Mouse (Mus musculus): ENCODE data around the gene Xpr1. TPM values are rescaled to one million over a fixed set of nuclear protein-coding genes. Genes with fewer than 3 reads are reported as not detected.
A peak's percentile ranks its signal among the peaks of the same experiment; 100 is the strongest.

The Xpr1 gene
- total RNA-seq, 4 experiments from 2014 or later, result 86.6 to 97.3 (median 93.7) TPM

DNA sequence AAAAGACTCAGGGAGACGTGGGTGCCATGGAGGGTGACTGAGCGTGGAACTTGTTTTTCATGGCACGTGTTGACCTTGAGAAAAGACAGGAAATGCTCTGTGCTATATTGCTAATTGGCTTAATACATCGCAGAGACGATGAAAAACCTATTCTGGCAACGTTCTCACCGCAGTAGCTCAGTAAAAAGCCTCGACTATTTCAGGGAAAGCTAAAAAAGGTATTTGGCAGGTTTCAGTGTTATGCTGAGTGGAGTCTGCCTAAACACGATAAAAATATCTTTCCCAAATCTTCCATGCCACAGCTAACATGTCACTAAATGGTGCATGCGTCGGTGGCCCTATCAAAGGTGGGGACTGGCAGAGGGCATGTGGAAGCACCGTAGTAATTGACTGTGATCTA, 164.1 kb downstream of the Xpr1 start:
- DNase-seq (ENCODE audit: low spot score in 2 of 2), result no peak

DNA sequence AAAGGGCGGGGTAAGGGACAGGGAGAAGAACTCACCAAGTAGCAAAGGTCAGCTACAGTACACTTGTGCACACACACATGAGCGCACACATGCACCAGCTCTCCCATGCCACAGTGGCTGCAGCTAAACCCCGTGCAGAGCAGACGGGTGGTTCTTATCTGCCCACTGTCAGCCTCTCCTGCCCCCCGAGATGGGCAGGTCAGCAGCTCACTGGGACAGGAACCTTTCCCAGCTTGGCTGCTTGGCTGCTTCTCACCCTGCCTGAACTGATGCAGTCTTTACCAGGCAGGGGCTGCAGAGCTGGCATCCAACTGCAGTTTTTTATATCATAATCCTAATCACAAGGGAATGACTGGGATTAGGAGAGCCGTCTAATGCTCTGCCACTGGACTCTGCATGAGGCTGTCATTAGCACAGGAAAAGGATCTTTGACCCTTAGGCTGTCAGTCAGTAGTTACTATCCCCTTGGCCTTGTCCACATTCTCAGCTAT, 164.5 kb downstream of the Xpr1 start:
- DNase-seq (ENCODE audit: low spot score in 2 of 2), result no peak

DNA sequence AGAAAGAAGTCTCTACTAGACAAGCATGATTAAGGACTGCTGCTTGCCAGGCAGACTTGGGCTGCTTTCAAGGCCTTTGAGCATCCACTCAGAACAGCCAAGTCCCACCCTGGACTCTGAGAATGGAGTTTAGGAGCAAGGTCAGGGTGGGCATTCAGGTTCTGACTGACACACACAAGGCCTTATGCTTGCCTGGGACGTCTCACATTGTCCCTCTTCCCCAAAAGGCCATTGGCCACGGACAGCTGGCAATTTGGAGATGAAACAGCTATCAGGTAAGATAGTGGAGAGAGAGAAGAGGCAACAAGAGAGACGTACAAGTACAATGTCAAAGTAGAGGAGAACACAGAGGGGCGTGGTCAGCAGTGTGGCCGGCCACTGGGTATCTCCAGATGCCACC, 165.6 kb downstream of the Xpr1 start:
- DNase-seq (ENCODE audit: low spot score in 2 of 2), result no peak

DNA sequence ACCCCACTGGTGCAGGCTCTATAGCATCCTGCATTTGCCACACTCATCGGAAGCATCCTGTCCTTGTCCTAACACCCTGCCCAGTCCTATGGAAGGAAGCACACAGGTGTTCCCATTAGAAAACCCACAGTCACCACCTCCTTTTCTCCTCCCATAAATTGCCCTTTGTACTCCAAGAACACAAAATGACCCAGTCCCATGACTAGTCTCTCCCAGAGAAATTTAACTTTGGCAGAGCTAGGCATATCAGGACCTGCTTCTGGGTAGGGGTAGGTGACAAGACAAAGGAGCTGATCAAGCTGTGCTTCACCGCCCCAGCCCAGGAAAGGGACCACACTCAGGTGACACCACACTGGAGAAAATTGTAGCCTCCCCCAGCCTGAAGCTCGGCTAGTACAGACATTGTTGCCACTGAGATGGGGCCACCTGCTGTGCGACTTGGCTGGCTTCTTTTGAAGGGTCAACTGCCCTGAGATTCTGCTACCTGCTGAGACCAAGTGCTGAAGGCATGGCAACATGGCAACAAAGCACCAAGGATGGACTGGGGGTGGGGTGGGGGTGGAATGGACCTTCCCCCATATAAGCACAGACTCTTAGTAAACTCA, 166.6 kb downstream of the Xpr1 start:
- no peak for DNase-seq (ENCODE audit: low spot score in 2 of 2)

DNA sequence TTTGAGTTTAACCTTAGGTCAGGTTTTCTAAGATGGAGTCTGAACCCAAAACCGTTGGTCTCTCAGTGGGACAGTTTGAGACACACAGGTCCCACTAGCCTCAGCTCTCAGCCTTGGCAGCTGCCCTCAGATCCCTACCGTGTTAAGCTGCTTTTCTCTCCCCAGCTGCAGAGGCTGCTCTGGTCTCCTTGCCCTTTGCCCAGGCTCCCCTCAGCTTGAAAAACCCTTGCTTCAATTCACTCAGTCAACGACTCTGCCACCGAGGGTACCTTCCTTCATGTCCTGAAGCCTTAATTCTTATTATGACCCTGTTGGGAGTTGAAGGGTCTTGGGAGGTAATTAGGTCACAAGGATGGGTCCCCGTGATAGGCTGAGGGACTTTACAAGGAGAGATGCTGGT, 167.3 kb downstream of the Xpr1 start:
- DNase-seq (ENCODE audit: low spot score in 2 of 2), result no peak

DNA sequence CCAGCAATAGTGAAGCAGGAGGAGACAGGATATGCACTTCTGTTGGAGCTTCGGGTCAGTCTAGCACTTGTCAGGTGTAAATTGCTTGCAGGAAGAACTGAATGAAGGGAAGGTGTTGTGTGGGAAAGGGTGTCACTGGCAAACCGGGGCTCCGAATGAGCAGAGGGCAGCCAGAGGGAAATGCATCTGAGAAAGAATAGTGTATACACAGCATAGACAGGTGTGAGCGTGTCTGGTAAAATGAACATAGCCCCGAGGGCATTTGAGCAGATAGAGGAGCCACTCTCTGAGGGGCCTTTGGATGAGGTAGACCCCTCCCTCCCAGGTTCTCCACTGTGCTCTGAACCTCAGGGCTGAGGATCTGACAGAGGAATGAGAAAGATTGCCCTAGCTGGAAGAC, 169.2 kb downstream of the Xpr1 start:
- no peak for DNase-seq (ENCODE audit: low spot score in 2 of 2)

DNA sequence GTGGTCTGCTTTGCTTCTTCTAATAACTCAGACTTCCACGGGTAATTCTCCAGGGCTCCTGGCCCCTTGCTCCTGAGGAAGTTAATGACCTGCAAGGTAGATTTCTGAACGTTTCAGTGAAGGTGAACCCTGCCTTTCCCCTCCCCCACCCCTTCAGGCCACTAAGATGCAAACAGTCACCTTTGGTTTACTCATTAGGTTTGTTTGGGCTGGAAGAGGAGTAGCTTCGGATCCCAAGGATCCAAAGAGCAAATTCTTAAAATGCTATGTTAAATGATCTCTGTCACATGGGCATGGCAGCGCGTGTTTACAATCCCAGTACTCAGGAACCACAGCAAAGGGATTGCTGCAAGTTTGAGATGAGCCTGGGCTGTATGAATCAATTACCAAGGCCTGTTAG, 169.8 kb downstream of the Xpr1 start:
- DNase-seq (ENCODE audit: low spot score in 2 of 2), result no peak

DNA sequence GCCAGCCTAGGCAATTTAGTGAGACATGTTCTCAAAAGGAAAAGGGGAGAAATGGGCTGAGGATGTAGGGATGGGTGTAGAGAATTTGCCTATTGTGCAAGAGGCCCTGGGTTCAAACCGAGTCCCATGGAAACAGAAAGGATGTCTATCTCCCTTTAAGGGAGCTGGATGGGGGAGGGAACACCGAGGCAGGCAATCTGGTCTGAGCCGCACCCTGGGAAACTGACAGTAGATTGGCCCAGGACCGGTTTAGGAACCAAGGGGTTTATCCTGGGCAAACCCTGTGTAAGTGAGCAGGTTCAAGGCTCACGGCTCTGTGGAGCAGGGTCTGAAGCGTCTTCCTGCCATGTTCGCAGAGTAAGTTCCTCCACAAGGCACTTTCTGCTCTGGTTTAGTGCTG, 171.7 kb downstream of the Xpr1 start:
- DNase-seq (ENCODE audit: low spot score in 2 of 2), result no peak

DNA sequence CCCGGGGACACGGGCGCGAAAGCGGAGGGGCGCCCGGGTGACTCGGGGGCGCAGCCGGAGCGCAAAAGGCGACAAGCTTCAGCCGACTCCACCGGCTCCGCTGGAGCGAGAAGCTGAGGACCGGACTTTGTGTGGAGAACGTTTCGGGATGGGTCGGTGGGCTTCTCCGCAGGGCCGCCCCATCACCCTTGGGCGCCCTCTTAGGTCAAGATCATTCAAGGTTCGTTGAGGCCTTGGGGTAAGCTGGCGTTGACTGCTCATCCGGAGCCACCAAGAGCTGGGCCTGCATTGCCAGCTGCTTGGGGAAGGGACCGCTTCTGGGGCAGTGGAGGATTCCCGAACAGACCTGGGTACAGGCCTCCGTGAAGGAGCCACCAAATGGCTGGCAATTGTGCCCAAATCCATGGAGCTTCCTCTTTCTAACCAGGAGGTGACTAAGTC, 172.4 kb downstream of the Xpr1 start:
- no peak for DNase-seq (ENCODE audit: low spot score in 2 of 2)

DNA sequence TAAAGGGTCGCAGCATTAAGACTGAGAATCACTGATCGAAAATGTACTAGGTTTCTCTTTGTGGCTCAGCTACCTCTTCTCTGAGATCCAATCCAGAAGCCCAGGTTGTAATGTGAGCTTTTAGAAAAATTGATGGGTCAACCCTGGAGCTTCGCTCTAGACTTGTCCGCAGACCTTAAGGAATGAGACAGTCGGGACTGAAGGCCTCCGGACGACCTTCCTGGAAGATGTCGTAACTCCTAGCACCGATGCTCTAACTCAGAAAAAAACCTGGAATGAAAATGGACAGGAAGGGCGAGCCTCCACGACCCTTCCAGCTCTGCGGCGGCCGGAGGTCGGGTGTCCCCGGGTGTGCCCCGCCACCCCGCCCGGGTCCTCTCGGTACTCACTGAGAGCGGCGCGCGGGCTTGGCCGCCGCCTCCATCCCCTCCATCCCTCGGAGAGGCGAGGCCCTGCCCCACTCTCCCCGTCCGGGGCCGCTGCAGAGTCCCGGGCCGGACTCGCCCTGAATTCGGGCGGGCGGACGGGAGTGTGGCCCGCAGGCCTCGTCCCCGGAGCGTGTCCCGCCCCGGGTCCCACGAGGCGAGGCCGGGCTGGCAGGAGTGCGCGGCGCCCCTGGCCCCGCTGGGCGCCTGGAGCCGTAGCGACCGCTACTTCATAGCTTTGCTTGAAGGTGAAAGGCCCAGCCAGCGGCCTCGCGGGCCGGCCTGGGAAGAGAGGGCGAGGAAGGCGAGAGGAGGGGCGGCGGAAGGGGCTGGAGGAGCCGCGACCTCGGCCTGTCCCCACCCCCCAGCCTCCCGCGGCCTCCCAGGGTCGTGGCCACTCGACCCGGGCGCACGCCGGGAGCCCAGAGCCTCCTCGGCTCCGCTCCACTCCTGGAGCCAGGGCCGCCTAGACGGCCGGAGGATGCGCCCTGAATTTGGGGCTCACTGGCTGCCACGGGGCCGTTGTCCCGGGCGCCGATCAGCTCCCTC, 173.1 kb downstream of the Xpr1 start, which contains the start of gene BC034090:
Gene BC034090, minus strand, starts transcription at position 648 of the 974 bp plus-strand sequence.
- DNase-seq (ENCODE audit: low spot score in 2 of 2), result no peak

DNA sequence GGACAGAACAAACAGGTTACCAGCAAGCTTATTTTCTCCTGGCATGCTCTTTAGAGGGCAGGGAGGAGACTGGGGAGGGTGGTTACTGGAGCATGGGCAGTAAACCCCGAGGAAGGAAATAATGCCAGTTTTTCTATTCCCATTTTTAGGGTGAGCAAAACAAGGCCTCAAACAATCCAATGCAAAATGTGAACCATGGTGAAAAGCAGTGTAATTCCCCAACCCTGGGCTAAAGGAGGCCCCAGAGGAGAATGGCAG, 174.8 kb downstream of the Xpr1 start:
- DNase-seq (ENCODE audit: low spot score in 2 of 2), result no peak

DNA sequence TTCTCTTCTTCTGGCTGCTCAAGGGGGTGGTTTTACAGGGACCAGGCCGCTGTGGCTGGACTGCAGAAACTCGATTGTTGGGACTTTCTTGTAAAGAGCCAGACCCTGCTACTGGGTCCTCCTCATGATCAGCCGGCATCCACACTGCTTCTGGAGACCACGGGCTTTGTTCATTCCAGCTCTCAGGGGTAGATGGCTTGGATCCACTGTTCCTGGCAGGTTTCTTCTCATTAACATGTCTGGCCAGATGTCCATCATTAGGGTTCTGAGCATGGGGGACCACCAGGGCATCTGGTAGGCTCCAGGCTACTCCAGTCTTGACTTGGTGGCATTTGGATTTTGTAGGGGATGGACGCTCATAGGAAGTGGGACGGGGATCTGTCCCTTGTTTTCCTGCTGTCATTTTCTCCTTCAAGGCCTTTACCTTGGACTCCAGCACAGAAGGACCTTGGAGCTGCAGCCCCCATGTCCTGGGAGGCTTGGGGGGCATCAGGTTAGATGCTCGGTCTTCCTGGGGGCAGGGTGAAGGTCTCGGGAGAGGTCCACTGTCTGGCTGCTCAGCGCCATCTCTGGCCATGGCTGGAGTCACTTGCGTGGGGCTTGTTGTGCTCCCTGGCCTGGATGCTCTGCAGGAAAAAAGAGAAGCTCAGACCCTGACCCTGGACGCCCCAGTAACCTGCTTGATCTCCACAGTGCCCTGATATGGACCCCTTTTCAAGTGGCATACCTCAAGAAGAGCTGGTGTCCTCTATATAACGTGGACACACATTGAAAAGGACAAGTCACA, 175.3 kb downstream of the Xpr1 start:
- no peak for DNase-seq (ENCODE audit: low spot score in 2 of 2)

DNA sequence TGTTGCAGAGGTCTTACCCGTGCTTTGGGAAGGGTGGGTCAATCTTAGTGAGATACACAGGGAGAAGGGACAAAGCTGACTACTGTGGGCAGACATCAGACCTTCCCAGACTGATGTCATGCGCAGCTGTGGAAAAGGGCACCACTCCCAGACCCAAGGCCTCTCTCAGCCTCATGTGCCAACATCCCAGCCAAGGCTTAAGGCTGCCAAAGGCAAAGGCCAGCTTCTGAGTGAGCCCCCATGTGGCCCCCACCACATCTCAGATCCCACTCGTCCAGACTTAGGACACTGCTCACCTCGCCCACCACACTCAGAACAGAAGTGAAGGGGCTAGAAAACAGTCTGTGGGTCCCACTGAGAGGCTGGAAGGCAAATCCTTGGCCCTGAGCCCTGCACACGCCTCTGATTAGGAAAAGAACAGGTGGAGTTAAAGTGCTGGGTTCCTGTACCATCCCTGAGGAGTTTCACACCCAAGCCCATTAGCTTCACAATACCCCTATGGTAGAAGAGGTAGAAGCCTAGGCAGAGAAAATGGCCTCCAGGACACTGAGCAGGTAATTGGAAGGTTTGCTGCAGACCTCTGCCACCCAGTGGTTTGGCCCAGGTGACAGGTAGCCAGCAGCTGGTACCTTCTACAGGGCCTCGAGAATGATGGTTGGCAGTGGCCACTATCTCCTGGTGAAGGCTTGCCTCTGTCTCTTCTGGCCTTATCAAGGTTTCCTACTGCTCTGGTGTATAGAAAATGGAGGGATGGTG, 177.1 kb downstream of the Xpr1 start:
- DNase-seq (ENCODE audit: low spot score in 2 of 2), result no peak

DNA sequence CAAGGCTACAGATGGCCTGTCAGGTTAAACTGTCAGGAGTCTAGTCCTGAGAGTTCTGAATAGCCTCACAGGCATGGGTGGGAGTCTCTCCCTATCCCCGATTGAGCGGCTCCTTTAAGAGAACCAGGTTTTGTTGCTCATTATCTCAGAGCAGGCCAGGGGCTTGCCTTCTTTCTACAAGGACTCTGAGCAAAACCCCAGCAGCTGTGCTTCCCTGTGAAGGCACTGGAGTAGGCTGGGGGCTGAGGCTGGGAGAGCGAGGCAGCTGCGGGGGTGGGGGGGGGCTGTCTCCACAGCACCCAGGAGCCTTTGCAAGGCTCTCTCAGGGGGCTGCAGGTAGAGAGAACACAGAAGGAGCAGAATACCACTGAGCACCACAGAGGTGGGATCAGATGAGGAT, 178.0 kb downstream of the Xpr1 start:
- no peak for DNase-seq (ENCODE audit: low spot score in 2 of 2)

DNA sequence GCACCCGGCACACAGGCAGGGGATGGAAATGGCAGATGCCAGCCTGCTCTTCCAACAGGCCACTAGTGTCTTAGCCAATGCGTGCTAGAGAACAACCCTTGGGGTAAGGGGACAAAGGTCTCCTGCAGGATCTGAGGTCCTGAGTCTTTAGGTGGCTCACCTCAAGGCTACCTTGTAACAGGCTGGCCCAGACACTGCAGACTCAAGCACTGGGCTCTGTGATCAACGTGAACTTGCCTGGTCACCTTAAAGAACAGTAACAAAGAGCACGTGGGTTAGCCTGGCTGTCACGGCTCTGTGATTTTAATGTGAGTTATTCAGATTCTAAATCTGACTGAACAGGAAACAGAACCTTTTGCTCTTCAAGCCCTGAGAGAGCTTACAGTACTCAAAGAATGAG, 179.1 kb downstream of the Xpr1 start:
- DNase-seq (ENCODE audit: low spot score in 2 of 2), result no peak

DNA sequence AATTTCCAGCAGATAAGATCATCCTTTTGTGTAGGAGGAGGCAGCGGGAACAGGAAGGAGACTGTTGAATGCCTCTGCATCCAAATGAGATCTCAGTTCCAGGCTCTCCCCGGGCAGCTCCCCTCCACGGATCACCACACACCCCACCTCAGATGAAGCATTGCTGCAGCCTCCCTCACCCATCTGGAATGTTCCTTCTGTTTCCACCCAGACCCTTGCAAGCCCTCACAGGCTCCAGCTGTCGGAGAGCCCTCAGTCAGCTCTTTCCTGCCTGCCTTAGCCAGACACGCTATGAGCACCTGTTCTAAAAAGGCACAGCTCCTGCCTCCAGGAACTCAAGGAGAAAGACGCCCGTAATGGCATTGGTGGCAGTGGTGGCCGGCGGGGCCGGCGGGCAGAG, 179.8 kb downstream of the Xpr1 start:
- DNase-seq (ENCODE audit: low spot score in 2 of 2), result peak in 1 of 2 experiments; percentile 78

DNA sequence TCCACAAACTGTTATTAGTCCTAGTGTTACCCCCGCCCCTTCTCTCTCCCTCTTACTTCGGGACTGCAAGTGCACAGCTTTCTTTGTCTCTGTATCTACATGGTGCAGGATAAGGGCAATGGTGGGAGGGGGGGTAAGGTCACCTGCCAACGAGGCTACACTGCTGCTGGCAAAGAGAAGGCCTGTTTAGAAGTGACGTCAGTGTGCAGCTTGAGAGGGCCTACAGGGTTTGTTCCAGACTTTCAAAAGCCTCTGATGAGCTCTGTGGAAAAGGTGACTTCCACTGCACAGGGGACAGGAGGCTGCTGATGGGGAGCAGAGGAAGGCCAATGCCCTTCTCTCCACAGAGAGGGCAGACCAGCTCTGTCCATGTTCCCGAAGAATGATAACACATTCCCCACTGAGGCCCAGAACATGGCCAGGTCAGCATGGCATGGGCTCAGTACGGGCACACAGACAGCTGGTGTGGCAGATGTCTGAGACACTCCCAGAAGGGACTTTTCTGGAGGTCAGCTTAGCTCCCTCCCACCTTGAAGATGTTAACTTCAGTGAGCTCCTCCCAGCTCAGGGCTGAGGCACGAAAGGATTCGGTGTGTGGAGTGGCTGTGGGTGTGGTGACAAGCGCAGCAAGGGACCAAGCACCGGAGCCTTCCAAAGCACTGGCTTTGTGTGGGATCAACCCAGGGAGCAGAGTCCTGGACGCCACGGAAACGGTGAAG, 180.8 kb downstream of the Xpr1 start:
- no peak for DNase-seq (ENCODE audit: low spot score in 2 of 2)

DNA sequence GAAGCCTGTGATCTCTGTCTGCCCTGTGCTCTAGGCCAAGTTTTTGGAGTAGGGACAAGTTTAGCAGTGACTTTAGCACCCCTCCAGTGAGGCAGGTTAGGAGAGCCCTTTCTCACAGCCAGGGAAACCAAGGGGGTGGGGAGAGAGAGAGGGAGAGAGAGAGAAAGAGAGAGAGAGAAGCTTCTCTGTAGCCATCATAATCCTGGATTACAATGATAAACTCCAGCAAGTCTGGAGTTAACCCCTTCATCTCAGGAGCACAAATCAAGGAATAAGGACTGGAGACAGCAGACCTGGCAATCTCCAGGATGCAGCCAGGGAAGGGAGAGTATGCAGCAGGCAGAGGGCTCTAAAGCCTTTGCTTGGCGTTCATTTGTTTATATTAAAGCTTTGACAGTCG, 181.6 kb downstream of the Xpr1 start:
- no peak for DNase-seq (ENCODE audit: low spot score in 2 of 2)

DNA sequence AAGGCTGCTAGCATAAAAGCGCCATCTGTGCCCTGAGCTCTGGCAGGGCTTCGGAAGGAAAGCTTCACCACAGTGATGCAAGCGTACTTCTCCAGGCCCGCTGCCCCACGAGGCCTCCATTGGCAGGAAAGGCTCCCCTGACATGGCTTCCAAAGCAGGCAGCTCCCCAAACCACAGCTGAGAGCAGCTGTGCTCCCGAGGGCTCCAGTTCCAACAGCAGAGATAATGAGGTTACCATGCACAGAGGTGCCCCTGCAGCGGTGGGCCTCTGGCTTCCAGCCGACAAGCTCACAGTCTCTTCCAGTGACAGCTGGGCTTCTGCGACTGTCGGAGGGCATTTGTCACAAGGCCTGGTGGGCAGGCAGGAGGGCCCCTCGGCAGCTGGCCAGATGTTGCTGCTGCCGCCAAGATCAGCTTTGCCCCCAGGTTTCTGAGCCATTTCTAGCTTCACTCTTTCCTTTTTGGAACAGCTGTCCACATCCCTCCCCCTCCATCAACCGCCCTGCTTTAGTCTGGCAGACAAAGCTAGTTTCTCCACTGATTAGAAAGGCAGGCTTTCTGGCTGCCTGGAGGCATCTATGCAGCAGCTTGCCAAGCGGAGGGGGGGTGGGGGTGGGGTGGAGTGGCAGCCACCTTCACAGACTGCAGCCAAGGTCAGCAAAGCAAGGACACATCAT, 183.1 kb downstream of the Xpr1 start:
- DNase-seq (ENCODE audit: low spot score in 2 of 2), result peak in 1 of 2 experiments; percentile 81

DNA sequence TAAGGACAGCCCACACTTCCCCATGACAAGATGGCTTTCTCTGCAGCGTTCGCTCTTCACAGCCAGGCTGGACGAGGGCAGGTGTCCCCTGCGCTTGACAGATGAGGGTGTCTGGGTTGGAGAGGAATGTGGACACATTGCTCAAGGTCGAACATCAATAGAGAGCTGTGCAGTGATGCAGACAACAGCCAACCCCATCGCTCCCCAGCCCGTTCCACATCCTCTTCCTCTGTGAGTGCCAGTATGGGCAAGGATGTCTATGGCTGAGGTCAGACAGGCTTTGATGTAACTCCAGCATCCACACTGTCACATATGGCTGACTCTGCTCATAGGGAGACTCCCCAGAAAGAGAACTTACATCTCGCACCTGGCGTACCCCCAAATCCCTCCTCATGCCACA, 183.8 kb downstream of the Xpr1 start:
- no peak for DNase-seq (ENCODE audit: low spot score in 2 of 2)
